Mouse (Mus musculus) stomach, postnatal 0 days (tissue): ENCODE results near the gene Calml3.

Source experiments
- CTCF ChIP-seq: IDR thresholded peaks from 2 replicates; pipeline ENCODE4 v1.5.1; 2016; ENCODE audit warnings: antibody characterized with exemption, low read depth, mild to moderate bottlenecking, moderate library complexity
- EP300 ChIP-seq: optimal IDR thresholded peaks from 2 replicates; pipeline ENCODE3; 2016; ENCODE audit warnings: antibody characterized with exemption

- TF ChIP-seq CTCF (no peak), EP300 (no peak)
Observed at GRCm38 (mm10) chr13:3782499-3782898, 21.6 kb downstream of the Calml3 start.
